Mouse (Mus musculus) C2C12 (cell line): ENCODE data around the gene Ryr1.

Experiments used
- CTCF ChIP-seq: IDR thresholded peaks from one replicate; pipeline ENCODE4 v1.5.1; 2011; ENCODE audit not compliant: control insufficient read depth, insufficient read depth, insufficient read length
- MAX ChIP-seq: IDR thresholded peaks from one replicate; pipeline ENCODE4 v1.6.1; 2011; ENCODE audit warnings: mild to moderate bottlenecking, control low read depth
- MYOD1 ChIP-seq: IDR thresholded peaks from one replicate; pipeline ENCODE4 v1.6.1; 2011; ENCODE audit warnings: low read depth; ENCODE audit not compliant: control insufficient read depth, insufficient read length
- MYOG ChIP-seq: IDR thresholded peaks from one replicate; pipeline ENCODE4 v1.6.1; 2011; ENCODE audit not compliant: control insufficient read depth, insufficient read length; ENCODE audit errors: extremely low read depth
- USF1 ChIP-seq: IDR thresholded peaks from one replicate; pipeline ENCODE4 v1.6.1; 2011; ENCODE audit warnings: low read depth, mild to moderate bottlenecking, control low read depth, moderate library complexity

DNA sequence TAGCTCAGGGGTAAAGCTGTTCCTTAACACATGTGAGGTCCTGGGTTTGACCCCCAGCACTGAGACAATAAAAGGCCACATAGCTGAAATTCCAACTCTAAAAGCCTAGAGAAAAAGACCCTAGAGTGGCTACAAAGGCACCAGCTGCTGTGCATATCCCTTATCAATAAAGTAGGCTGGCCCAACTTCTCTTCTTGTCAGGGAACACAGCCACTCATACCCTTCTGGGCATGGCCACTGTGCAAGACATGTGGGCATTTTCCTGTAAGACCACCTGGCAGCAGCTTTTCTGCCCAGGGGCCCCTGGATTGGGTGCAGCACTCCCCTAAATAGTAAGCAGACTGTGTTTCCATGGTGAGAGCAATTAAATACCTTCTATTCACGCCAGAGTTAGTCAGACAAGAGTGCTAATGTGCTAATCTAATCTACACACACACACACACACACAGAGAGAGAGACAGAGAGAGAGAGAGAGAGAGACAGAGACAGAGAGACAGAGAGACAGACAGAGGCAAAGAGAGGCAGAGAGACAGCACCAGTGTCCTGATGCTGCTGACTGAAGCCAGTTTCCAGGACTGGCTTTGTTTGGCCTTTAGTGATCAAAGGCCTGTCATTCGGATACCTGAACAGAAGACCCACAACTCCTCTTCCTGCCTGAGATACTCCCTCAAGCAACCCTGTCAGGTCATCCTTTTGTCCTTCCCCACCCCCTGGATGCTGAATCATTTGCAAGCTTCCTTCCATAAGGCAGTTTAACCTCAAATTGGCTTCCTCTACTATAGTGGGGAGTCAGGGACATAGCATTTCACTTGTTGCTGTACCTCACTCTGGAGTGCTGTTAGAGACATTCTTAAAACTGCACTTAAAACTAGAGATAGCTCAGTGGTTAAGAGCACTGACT is 171.3 kb downstream of the Ryr1 start:
- TF ChIP-seq MAX (no peak), CTCF (no peak), USF1 (no peak), MYOG (no peak), MYOD1 (no peak)
